Mouse (Mus musculus) olfactory bulb, adult 2 months (tissue): Measurements from ENCODE around the gene Kpna6.

Experiments used
- CTCF ChIP-seq: fragments of 200-500 bp; IDR thresholded peaks from 2 replicates; pipeline ENCODE4 v1.5.1; 2012; ENCODE audit warnings: low read depth, mild to moderate bottlenecking, low read length, moderate library complexity; ENCODE audit not compliant: insufficient read depth
- POLR2A ChIP-seq: fragments of 200-500 bp; IDR thresholded peaks from 2 replicates; pipeline ENCODE4 v1.6.1; 2012; ENCODE audit warnings: mild to moderate bottlenecking, low read depth, low read length, moderate library complexity; ENCODE audit not compliant: insufficient read depth

DNA sequence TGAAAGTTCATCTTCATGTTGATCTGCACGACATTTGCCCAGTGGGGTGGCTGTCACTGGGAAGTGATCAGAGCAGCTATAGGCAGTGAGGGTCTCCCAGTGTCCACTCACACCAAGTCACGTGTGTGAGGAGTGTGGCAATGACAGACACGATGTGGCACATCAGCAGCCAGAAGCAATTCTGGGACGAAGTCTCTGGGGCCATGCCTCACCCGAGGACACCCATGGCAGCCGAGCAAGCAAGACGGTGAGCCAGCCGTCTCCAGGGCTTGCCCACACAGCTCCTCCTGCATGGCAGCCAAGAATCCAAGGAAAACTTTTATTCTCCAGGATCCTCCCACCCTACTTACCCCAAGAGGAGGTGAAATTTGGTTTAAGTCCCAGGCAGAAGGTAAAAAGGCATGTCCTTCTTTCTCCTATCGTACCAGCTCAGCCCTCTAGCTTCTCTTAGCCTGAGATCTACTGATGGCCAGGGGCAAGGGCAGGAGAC, 56.7 kb downstream of the Kpna6 start:
- no peak for TF ChIP-seq CTCF
- no peak for TF ChIP-seq POLR2A
